8 mouse cellular contexts compared by ENCODE assay signal in the genomic region with DNA sequence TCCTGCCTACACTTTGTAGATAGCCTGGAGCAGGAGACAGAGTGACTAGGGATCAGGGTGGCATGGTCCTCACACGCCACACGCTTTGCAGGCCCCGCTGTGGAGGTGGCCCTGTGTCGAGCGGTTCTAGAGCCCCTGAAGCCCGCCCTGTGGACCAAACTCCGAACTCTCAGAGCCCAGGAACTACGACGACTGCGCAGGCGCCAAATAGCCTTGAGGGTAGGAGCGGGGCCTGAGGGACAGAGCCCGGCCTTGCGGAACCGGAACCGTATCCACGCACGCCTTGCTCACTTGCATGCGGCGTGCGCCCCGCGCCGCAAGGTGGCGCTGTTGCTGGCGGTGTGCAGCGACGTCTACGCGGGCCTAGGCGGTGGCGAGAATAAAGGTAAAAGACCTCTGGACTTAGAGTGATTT. TPM values are rescaled to one million over a fixed set of nuclear protein-coding genes. Genes with fewer than 3 reads are reported as not detected.
A peak's percentile ranks its signal among the peaks of the same experiment; 100 is the strongest.
DNase-seq lines count a peak whose midpoint lies in the region; ATAC-seq lines count a peak whose summit lies in the region.

No protein-coding gene starts in this region.

- DNase-seq in NIH3T3 (ENCODE audit: low read depth), result peak; percentile 45
- DNase-seq in cerebellum, adult 9-10 months, result peak; percentile 86
- DNase-seq in left cerebral cortex, adult 8-10 months (ENCODE audit: low spot score in 2 of 2), result peak; percentile 57 to 63
- peak; percentile 62 for DNase-seq in retina, postnatal 7 days (ENCODE audit: low read depth, low spot score)
- peak; percentile 87 for DNase-seq in urinary bladder, postnatal 14 days (ENCODE audit: low spot score)

- WGBS in hindbrain, embryonic 12.5 days, result 18% methylated on average over 32 of the region's 32 CpGs

- peak overlapping the region; percentile 44 for H3K4me2 ChIP-seq in hindbrain, embryonic 12.5 days (replicated peaks)

- no peaks in the 10 kb centered on the region for H3K9me3 ChIP-seq in hindbrain, embryonic 12.5 days (replicated peaks)

- ATAC-seq in frontal cortex, adult (ENCODE audit: low TSS enrichment), result peak; percentile 81
- peak; percentile 51 for ATAC-seq in hindbrain, embryonic 12.5 days (ENCODE audit: low FRiP score)
- ATAC-seq in megakaryocyte, adult 5-6 weeks (ENCODE audit: poor library complexity, severe bottlenecking), result peak; percentile 89

- peaks cover 2% of the 10 kb centered on the region; the same call in 1 of the 2 replicates for H3K27me3 ChIP-seq in hindbrain, embryonic 12.5 days

- no peak overlapping the region for H3K27ac ChIP-seq in hindbrain, embryonic 12.5 days

- peak overlapping the region; percentile 10 for H3K4me3 ChIP-seq in hindbrain, embryonic 12.5 days

- H3K9ac ChIP-seq in hindbrain, embryonic 12.5 days, result peak overlapping the region; percentile 35; the same call in 1 of the 2 replicates

- H3K36me3 ChIP-seq in hindbrain, embryonic 12.5 days, result no peaks in the 10 kb centered on the region

- H3K4me1 ChIP-seq in hindbrain, embryonic 12.5 days, result peaks cover 6% of the 10 kb centered on the region

RNA-seq across cellular contexts. Expression of a gene that starts 7.8 kb away (rescaled TPM):
- 2.2 and 2.7 TPM in 2 replicates for polyA plus RNA-seq in hindbrain, embryonic 12.5 days (2016; fragmentation: Nextera tagmentation; extraction: Ambion mirVana)
- 1 to 10 TPM; 2.0 to 4.9 (median 4.1) TPM for total RNA-seq in left cerebral cortex, adult 8-10 months (2022)
- 64.9 and 68.8 TPM in 2 replicates for total RNA-seq in megakaryocyte, adult 5-6 weeks (2015)
- 62.6 and 71.5 TPM in 2 replicates for total RNA-seq in megakaryocyte, adult 5-6 weeks (2017)

RNA-seq across cellular contexts. Expression of a gene that starts 11.8 kb away (rescaled TPM):
- polyA plus RNA-seq in hindbrain, embryonic 12.5 days (2016; fragmentation: Nextera tagmentation; extraction: Ambion mirVana), result 297 and 345 TPM in 2 replicates
- 100 to 1,000 TPM; 433 to 466 (median 453) TPM for total RNA-seq in left cerebral cortex, adult 8-10 months (2022)
- total RNA-seq in megakaryocyte, adult 5-6 weeks (2015), result 275 and 307 TPM in 2 replicates
- total RNA-seq in megakaryocyte, adult 5-6 weeks (2017), result 187 and 291 TPM in 2 replicates

RNA-seq across cellular contexts. Expression of a gene that starts 28.4 kb away (rescaled TPM):
- polyA plus RNA-seq in hindbrain, embryonic 12.5 days (2016; fragmentation: Nextera tagmentation; extraction: Ambion mirVana), result 84.7 and 87.8 TPM in 2 replicates
- total RNA-seq in left cerebral cortex, adult 8-10 months (2022), result 10 to 100 TPM; 57.9 to 68.0 (median 62.2) TPM
- 119 TPM in 2 replicates for total RNA-seq in megakaryocyte, adult 5-6 weeks (2015)
- 78.8 and 82.8 TPM in 2 replicates for total RNA-seq in megakaryocyte, adult 5-6 weeks (2017)

RNA-seq across cellular contexts. Expression of a gene that starts 29.3 kb away (rescaled TPM):
- 39.8 and 43.0 TPM in 2 replicates for polyA plus RNA-seq in hindbrain, embryonic 12.5 days (2016; fragmentation: Nextera tagmentation; extraction: Ambion mirVana)
- 10 to 100 TPM; 32.2 to 34.7 (median 33.3) TPM for total RNA-seq in left cerebral cortex, adult 8-10 months (2022)
- total RNA-seq in megakaryocyte, adult 5-6 weeks (2015), result 15.5 and 19.5 TPM in 2 replicates
- 13.3 and 15.6 TPM in 2 replicates for total RNA-seq in megakaryocyte, adult 5-6 weeks (2017)

RNA-seq across cellular contexts. Expression of a gene that starts 30.0 kb away (rescaled TPM):
- polyA plus RNA-seq in hindbrain, embryonic 12.5 days (2016; fragmentation: Nextera tagmentation; extraction: Ambion mirVana), result 90.1 and 90.4 TPM in 2 replicates
- 100 to 1,000 TPM; 132 to 145 (median 141) TPM for total RNA-seq in left cerebral cortex, adult 8-10 months (2022)
- 70.0 and 73.0 TPM in 2 replicates for total RNA-seq in megakaryocyte, adult 5-6 weeks (2015)
- 28.0 and 36.7 TPM in 2 replicates for total RNA-seq in megakaryocyte, adult 5-6 weeks (2017)

Comparison
In these comparisons a context has a peak if more than half of its experiments do, and no peak if none do; other contexts are left out.
1. RNA of a gene that starts 7.8 kb away (total RNA-seq): 62.6 to 71.5 TPM in megakaryocyte, adult 5-6 weeks; 2.0 to 4.9 TPM in left cerebral cortex, adult 8-10 months; every median in the first group is over 10 times any median in the second.
2. Peak in every context shown above with its lines, with median percentiles within 50 percentile points of each other: DNase-seq and ATAC-seq.